Mouse (Mus musculus) heart, adult 2 months (tissue): Measurements from ENCODE around the gene 4921536K21Rik.

Experiments
- CTCF ChIP-seq: fragments of 200-600 bp; IDR thresholded peaks from 2 replicates; pipeline ENCODE4 v1.8.1; 2022; ENCODE audit warnings: antibody characterized with exemption, mild to moderate bottlenecking, moderate library complexity
- EP300 ChIP-seq: fragments of 200-500 bp; IDR thresholded peaks from 2 replicates; pipeline ENCODE4 v1.6.1; 2011; ENCODE audit warnings: low read depth, low read length, control low read depth; ENCODE audit not compliant: insufficient read depth

- TF ChIP-seq EP300 (peak; percentile 65; the same call in 1 of the 2 replicates), CTCF (no peak)
These were observed 36.8 kb upstream of the 4921536K21Rik start, which contains the start of gene Tcn2 for GRCm38 (mm10) chr11:3931511-3932211.
